Mouse (Mus musculus): Measurements from ENCODE around the gene 2510009E07Rik. TPM values are rescaled to one million over a fixed set of nuclear protein-coding genes. Genes with fewer than 3 reads are reported as not detected.

Gene 2510009E07Rik
- polyA plus RNA-seq, 1 experiment from 2014 or later: 73.9 TPM

DNA sequence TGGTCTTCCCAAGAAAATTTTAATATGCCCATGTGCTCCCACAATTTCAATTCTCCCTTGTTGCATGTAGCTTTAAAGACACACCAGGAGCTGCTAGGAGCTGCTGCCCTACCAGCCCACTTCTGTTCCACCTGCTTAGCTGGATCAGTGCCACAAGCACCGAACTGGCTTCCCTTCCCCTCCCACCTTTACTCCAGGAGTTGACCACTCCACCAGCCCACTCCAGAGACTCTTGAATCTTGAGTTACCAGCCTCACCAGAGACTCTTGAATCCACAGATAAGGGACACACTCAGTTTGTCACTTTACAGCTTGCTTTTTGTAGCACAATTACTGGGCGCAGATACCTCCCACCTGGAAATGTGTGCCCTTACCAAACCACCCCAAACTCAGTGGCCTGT lies 73.8 kb downstream of the 2510009E07Rik start:
- H3K4me2 ChIP-seq (ENCODE audit: low read length): no peak overlapping the region
- no peak overlapping the region for H3K9ac ChIP-seq (replicated peaks; ENCODE audit: low read length)
- H3K9me3 ChIP-seq (ENCODE audit: control insufficient read depth, low read length): no peaks in the 10 kb centered on the region
- no peaks in the 10 kb centered on the region for H3K36me3 ChIP-seq (ENCODE audit: control insufficient read depth, insufficient read depth, low read length)
- no peak overlapping the region for H3K27ac ChIP-seq (replicated peaks; ENCODE audit: low read depth, low read length)
- WGBS: 94% methylated on average over 2 of the region's 2 CpGs
- ATAC-seq (ENCODE audit: low FRiP score, low TSS enrichment) (no peak), DNase-seq (no peak)
- no peak overlapping the region for H3K4me3 ChIP-seq (replicated peaks; ENCODE audit: low read depth, low read length)
- H3K27me3 ChIP-seq (ENCODE audit: control insufficient read depth, insufficient read depth, low read length): no peaks in the 10 kb centered on the region
- H3K4me1 ChIP-seq (ENCODE audit: control insufficient read depth, insufficient read depth, low read length): peaks cover 12% of the 10 kb centered on the region; the same call in 1 of the 2 replicates

- peaks cover 12% of the 10 kb centered on the region; the same call in 1 of the 2 replicates for H3K4me1 ChIP-seq (ENCODE audit: control insufficient read depth, insufficient read depth, low read length)
- H3K9ac ChIP-seq (replicated peaks; ENCODE audit: low read length): no peak overlapping the region
- 53% methylated on average over 7 of the region's 7 CpGs for WGBS
- no peak overlapping the region for H3K4me2 ChIP-seq (ENCODE audit: low read length)
- ATAC-seq (ENCODE audit: low FRiP score, low TSS enrichment) (no peak), DNase-seq (peak; percentile 64)
- no peak overlapping the region for H3K27ac ChIP-seq (replicated peaks; ENCODE audit: low read depth, low read length)
- H3K4me3 ChIP-seq (replicated peaks; ENCODE audit: low read depth, low read length): no peak overlapping the region
- no peaks in the 10 kb centered on the region for H3K27me3 ChIP-seq (ENCODE audit: control insufficient read depth, insufficient read depth, low read length)
- H3K9me3 ChIP-seq (ENCODE audit: control insufficient read depth, low read length): no peaks in the 10 kb centered on the region
- no peaks in the 10 kb centered on the region for H3K36me3 ChIP-seq (ENCODE audit: control insufficient read depth, insufficient read depth, low read length)
These were observed 78.7 kb downstream of the 2510009E07Rik start for GRCm38 (mm10) chr16:21615802-21616201.

- Histone ChIP-seq H3K4me2 (ENCODE audit: low read length) (no peak overlapping the region), H3K4me1 (ENCODE audit: control insufficient read depth, insufficient read depth, low read length) (0 out of 2 replicates have a peak, but pooled peaks cover 11% of the 10 kb centered on the region), H3K4me3 (replicated peaks; ENCODE audit: low read depth, low read length) (no peak overlapping the region), H3K9me3 (ENCODE audit: control insufficient read depth, low read length) (no peaks in the 10 kb centered on the region), H3K27ac (replicated peaks; ENCODE audit: low read depth, low read length) (no peak overlapping the region), H3K27me3 (ENCODE audit: control insufficient read depth, insufficient read depth, low read length) (no peaks in the 10 kb centered on the region), H3K9ac (replicated peaks; ENCODE audit: low read length) (no peak overlapping the region), H3K36me3 (ENCODE audit: control insufficient read depth, insufficient read depth, low read length) (no peaks in the 10 kb centered on the region)
- WGBS: 92% methylated on average over 4 of the region's 4 CpGs
- ATAC-seq (ENCODE audit: low FRiP score, low TSS enrichment): no peak
- no peak for DNase-seq
These were observed 84.0 kb downstream of the 2510009E07Rik start for GRCm38 (mm10) chr16:21610473-21610872.

DNA sequence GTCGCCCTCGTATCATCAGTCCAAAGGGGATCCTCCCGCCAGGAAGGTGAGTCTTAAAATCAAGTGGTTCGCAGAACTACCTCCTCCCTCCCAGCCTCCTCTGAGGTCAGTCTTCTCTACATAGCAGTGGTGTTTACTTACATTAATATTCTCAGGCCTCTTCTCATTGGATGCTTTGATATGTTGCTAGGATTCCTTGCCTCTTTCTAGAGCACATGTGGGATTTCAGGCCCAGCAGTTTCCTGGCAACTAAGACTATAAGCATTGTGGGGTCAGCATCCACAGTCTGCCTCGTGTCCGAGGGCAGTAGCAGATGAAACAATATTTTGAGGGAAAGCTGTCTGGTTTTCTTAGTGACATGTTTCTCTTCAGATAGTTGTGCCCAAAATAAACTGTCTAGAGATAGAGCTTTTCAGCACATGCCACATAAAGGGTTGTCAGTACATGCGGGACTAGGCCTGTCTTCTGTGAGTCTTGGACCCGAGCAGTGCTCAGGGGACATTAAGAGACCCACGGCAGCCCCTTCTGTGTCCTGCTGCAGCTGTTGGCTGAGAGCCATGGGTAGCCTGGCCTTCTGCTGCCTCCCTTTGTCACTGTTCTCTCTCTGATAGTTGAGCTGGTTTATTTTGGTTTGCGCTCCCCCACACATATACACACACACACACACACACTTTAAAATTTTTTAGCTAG lies 86.1 kb downstream of the 2510009E07Rik start:
- WGBS: 60% methylated on average over 10 of the region's 10 CpGs
- Histone ChIP-seq H3K9ac (replicated peaks; ENCODE audit: low read length) (no peak overlapping the region), H3K27me3 (ENCODE audit: control insufficient read depth, insufficient read depth, low read length) (no peaks in the 10 kb centered on the region), H3K4me1 (ENCODE audit: control insufficient read depth, insufficient read depth, low read length) (0 out of 2 replicates have a peak, but pooled peaks cover 11% of the 10 kb centered on the region), H3K27ac (replicated peaks; ENCODE audit: low read depth, low read length) (peak overlapping the region; percentile 57), H3K4me2 (ENCODE audit: low read length) (no peak overlapping the region), H3K9me3 (ENCODE audit: control insufficient read depth, low read length) (no peaks in the 10 kb centered on the region), H3K4me3 (replicated peaks; ENCODE audit: low read depth, low read length) (no peak overlapping the region), H3K36me3 (ENCODE audit: control insufficient read depth, insufficient read depth, low read length) (no peaks in the 10 kb centered on the region)
- DNase-seq: peak; percentile 54
- ATAC-seq (ENCODE audit: low FRiP score, low TSS enrichment): no peak

- no peak for ATAC-seq (ENCODE audit: low FRiP score, low TSS enrichment)
- Histone ChIP-seq H3K9ac (replicated peaks; ENCODE audit: low read length) (no peak overlapping the region), H3K27me3 (ENCODE audit: control insufficient read depth, insufficient read depth, low read length) (no peaks in the 10 kb centered on the region), H3K4me3 (replicated peaks; ENCODE audit: low read depth, low read length) (no peak overlapping the region), H3K9me3 (ENCODE audit: control insufficient read depth, low read length) (no peaks in the 10 kb centered on the region), H3K36me3 (ENCODE audit: control insufficient read depth, insufficient read depth, low read length) (no peaks in the 10 kb centered on the region), H3K27ac (replicated peaks; ENCODE audit: low read depth, low read length) (0 out of 2 replicates have a peak overlapping the region, but pooled peaks have one; percentile 8), H3K4me2 (ENCODE audit: low read length) (no peak overlapping the region), H3K4me1 (ENCODE audit: control insufficient read depth, insufficient read depth, low read length) (0 out of 2 replicates have a peak, but pooled peaks cover 11% of the 10 kb centered on the region)
- no peak for DNase-seq
- WGBS: 86% methylated on average over 5 of the region's 5 CpGs
These were observed 86.8 kb downstream of the 2510009E07Rik start for GRCm38 (mm10) chr16:21607651-21608040.

- H3K9ac ChIP-seq (replicated peaks; ENCODE audit: low read length): no peak overlapping the region
- no peaks in the 10 kb centered on the region for H3K9me3 ChIP-seq (ENCODE audit: control insufficient read depth, low read length)
- H3K4me1 ChIP-seq (ENCODE audit: control insufficient read depth, insufficient read depth, low read length): 0 out of 2 replicates have a peak, but pooled peaks cover 11% of the 10 kb centered on the region
- no peak overlapping the region for H3K4me3 ChIP-seq (replicated peaks; ENCODE audit: low read depth, low read length)
- DNase-seq (no peak), ATAC-seq (ENCODE audit: low FRiP score, low TSS enrichment) (no peak)
- H3K4me2 ChIP-seq (ENCODE audit: low read length): no peak overlapping the region
- H3K27me3 ChIP-seq (ENCODE audit: control insufficient read depth, insufficient read depth, low read length): no peaks in the 10 kb centered on the region
- WGBS: 84% methylated on average over 8 of the region's 8 CpGs
- H3K27ac ChIP-seq (replicated peaks; ENCODE audit: low read depth, low read length): no peak overlapping the region
- H3K36me3 ChIP-seq (ENCODE audit: control insufficient read depth, insufficient read depth, low read length): no peaks in the 10 kb centered on the region
These were observed 87.3 kb downstream of the 2510009E07Rik start for GRCm38 (mm10) chr16:21607021-21607650.

DNA sequence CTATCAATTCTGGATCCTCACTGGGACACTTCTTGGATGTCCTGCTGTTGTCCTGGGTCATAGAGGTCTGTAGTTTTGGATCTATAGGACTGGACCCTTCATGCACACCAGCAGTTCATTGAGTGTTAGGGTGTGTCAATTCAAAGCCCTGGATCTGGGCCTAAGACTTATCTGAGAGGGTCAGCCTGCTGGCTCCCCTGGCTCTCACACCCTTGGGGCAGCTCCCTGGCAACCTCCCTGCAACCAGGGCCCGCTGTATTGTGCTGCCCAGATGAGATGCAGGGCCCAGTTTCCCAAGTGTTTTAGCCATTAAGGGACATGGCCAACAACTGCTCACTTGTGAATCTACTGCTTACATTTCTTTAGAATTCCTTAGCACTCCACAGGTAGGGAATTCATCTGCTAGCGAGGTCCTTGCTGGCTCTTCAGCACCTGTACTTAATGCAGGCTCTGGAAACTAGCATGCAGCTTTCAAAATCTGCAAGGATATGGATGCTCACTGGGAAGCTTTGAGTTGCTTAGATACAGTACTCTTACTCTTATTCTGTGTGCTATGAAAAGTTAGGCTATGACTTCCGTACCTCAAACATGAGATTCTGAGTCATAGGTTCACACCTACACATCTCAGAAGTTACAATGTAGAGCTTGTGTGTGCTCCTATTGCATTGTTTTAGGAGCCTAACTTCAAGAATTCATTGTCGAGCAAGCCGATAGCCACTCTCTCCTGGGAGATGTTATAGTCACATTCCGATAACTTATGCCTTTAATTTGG lies 88.0 kb downstream of the 2510009E07Rik start:
- no peak overlapping the region for H3K4me3 ChIP-seq (replicated peaks; ENCODE audit: low read depth, low read length)
- 92% methylated on average over 6 of the region's 6 CpGs for WGBS
- ATAC-seq (ENCODE audit: low FRiP score, low TSS enrichment) (no peak), DNase-seq (no peak)
- no peaks in the 10 kb centered on the region for H3K27me3 ChIP-seq (ENCODE audit: control insufficient read depth, insufficient read depth, low read length)
- no peak overlapping the region for H3K27ac ChIP-seq (replicated peaks; ENCODE audit: low read depth, low read length)
- H3K4me2 ChIP-seq (ENCODE audit: low read length): no peak overlapping the region
- H3K9ac ChIP-seq (replicated peaks; ENCODE audit: low read length): no peak overlapping the region
- H3K36me3 ChIP-seq (ENCODE audit: control insufficient read depth, insufficient read depth, low read length): no peaks in the 10 kb centered on the region
- no peaks in the 10 kb centered on the region for H3K9me3 ChIP-seq (ENCODE audit: control insufficient read depth, low read length)
- H3K4me1 ChIP-seq (ENCODE audit: control insufficient read depth, insufficient read depth, low read length): 0 out of 2 replicates have a peak, but pooled peaks cover 11% of the 10 kb centered on the region

DNA sequence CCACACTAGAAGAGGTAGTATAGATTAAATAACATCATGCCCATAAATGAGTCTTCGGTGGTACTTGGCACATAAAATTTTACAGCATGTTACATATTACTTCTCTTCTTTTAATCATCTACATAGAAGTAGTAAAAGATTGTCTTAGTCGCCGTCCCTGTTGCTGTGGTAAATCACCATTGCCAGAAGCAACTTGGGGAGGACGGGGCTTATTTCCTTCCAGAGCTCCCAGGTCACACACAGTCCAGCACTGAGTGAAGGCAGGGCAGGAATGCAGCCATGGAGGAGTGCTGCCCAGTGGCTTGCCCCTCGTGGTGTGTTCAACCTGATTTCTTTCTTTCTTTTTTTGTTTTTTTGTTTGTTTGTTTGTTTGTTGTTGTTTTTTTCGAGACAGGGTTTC lies 90.1 kb downstream of the 2510009E07Rik start:
- DNase-seq: no peak
- no peaks in the 10 kb centered on the region for H3K36me3 ChIP-seq (ENCODE audit: control insufficient read depth, insufficient read depth, low read length)
- no peak overlapping the region for H3K27ac ChIP-seq (replicated peaks; ENCODE audit: low read depth, low read length)
- H3K27me3 ChIP-seq (ENCODE audit: control insufficient read depth, insufficient read depth, low read length): no peaks in the 10 kb centered on the region
- H3K4me3 ChIP-seq (replicated peaks; ENCODE audit: low read depth, low read length): no peak overlapping the region
- no peak overlapping the region for H3K9ac ChIP-seq (replicated peaks; ENCODE audit: low read length)
- WGBS: 91% methylated on average over 6 of the region's 6 CpGs
- H3K9me3 ChIP-seq (ENCODE audit: control insufficient read depth, low read length): no peaks in the 10 kb centered on the region
- H3K4me1 ChIP-seq (ENCODE audit: control insufficient read depth, insufficient read depth, low read length): 0 out of 2 replicates have a peak, but pooled peaks cover 11% of the 10 kb centered on the region
- ATAC-seq (ENCODE audit: low FRiP score, low TSS enrichment): no peak
- H3K4me2 ChIP-seq (ENCODE audit: low read length): no peak overlapping the region

Measured in midbrain, embryonic 14.5 days (tissue).